Mouse (Mus musculus) midbrain, postnatal 0 days (tissue): Measurements from ENCODE around the gene Pcx. TPM values are rescaled to one million over a fixed set of nuclear protein-coding genes. Genes with fewer than 3 reads are reported as not detected.

Source experiments
- ATAC-seq: fragments of 200-750 bp; cut with Nextera tagmentation; 2 replicates; pipeline ENCODE4 v1.8.0; 2017; ENCODE audit warnings: moderate number of reproducible peaks, mild to moderate bottlenecking, moderate TSS enrichment, moderate library complexity; ENCODE audit not compliant: low FRiP score
- DNase-seq: peaks from one replicate; pipeline ENCODE4 v3.0.0-alpha.2; 2015; ENCODE audit warnings: low spot score
- H3K27ac ChIP-seq: fragments of 300-500 bp; sonication (generic); 2 replicates; pipeline ENCODE4 v1.5.1; 2014; ENCODE audit warnings: low read depth, mild to moderate bottlenecking, low read length, mixed read lengths
- H3K27me3 ChIP-seq: fragments of 300-500 bp; sonication (generic); 2 replicates; pipeline ENCODE4 v1.6.1; 2014; ENCODE audit warnings: low read length, control low read depth, mixed read lengths; ENCODE audit not compliant: insufficient read depth
- H3K36me3 ChIP-seq: fragments of 300-500 bp; sonication (generic); 2 replicates; pipeline ENCODE4 v1.6.1; 2014; ENCODE audit warnings: low read length, control low read depth, mixed read lengths; ENCODE audit not compliant: insufficient read depth
- H3K4me1 ChIP-seq: fragments of 300-500 bp; sonication (generic); 2 replicates; pipeline ENCODE4 v1.6.1; 2014; ENCODE audit warnings: mild to moderate bottlenecking, control low read depth, antibody characterized with exemption, low read length, mixed read lengths; ENCODE audit not compliant: insufficient read depth
- H3K4me2 ChIP-seq: fragments of 300-500 bp; sonication (generic); 2 replicates; pipeline ENCODE4 v1.6.1; 2014; ENCODE audit warnings: low read depth, mild to moderate bottlenecking, low read length, mixed read lengths; ENCODE audit not compliant: poor library complexity, severe bottlenecking
- H3K4me3 ChIP-seq: fragments of 300-500 bp; sonication (generic); 2 replicates; pipeline ENCODE4 v1.5.1; 2014; ENCODE audit warnings: low read depth, mild to moderate bottlenecking, low read length, moderate library complexity
- H3K9ac ChIP-seq: fragments of 300-500 bp; sonication (generic); replicated peaks from 2 replicates; pipeline ENCODE4 v1.6.1; 2014; ENCODE audit warnings: mild to moderate bottlenecking, low read length, moderate library complexity, mixed read lengths; ENCODE audit not compliant: poor library complexity, severe bottlenecking
- H3K9me3 ChIP-seq: fragments of 300-500 bp; sonication (generic); 2 replicates; pipeline ENCODE4 v1.6.1; 2016; ENCODE audit warnings: low read length, control low read depth
- CTCF ChIP-seq: IDR thresholded peaks from 2 replicates; pipeline ENCODE4 v1.5.1; 2016; ENCODE audit warnings: antibody characterized with exemption, mild to moderate bottlenecking
- WGBS: fragments of 180-500 bp; shearing (Covaris S2); extraction: QIAGEN DNeasy Blood & Tissue Kit; methylation state at CpG from one replicate; pipeline ENCODE4 v1.1.7; 2014; 5-methylcytosine and 5-hydroxymethylcytosine counted together
- polyA plus RNA-seq: library from polyadenylated mRNA; unstranded; fragments of >200 nt; fragmentation: Nextera tagmentation; extraction: Ambion mirVana; gene quantifications from 2 replicates; pipeline ENCODE4 v1.2.1, GENCODE M21; 2015
- total RNA-seq: library from RNA; depleted of rRNA; stranded (reverse); fragments of >200 nt; gene quantifications from 2 replicates; pipeline ENCODE4 v1.2.3, GENCODE M21; 2014

The Pcx gene
- total and polyA plus RNA-seq, 2 experiments from 2014 or later, result 32.0 to 57.8 TPM

DNA sequence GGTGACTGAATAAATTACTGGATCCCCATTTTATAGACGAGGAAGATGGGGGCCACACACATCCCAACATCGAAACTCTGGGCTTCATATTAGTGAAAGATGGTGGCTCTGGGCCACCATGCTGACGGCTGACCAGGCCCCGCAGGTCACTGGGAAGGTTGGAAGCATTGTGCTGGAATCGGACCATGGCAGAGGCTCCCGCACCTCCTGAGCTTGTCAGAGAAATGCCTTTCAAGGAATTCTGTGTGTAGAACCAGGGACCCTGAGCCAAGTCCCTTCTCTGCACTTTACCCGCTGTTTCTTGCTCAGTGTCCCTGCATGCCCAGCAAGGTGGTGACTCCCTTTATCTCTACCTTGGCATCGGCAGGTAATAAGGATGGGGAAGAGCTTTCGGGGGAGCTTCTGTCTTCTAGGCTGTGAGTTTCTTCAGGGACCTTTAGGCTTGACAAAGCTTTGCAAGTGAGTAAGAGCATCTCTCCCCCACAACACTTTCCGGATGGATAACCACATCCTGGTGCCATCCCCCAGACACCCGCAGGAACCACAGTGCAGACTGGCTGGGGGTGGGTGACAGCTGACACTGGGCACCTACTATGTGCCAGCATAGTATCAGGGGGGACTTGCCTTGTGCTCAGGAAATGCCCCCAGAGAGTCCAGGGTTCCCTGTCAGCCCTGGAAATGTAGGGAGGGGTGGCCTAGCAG is 34.9 kb upstream of the Pcx start:
- 0 out of 2 replicates have a peak overlapping the region, but pooled peaks have one; percentile 19 for H3K9ac ChIP-seq
- no peak overlapping the region for H3K4me2 ChIP-seq
- DNase-seq (no peak), ATAC-seq (no peak)
- WGBS, result 76% methylated on average over 11 of the region's 11 CpGs
- H3K27ac ChIP-seq, result no peak overlapping the region
- H3K27me3 ChIP-seq, result 0 out of 2 replicates have a peak, but pooled peaks cover 4% of the 10 kb centered on the region
- H3K36me3 ChIP-seq, result no peaks in the 10 kb centered on the region
- no peaks in the 10 kb centered on the region for H3K9me3 ChIP-seq
- TF ChIP-seq CTCF, result no peak
- H3K4me1 ChIP-seq, result no peaks in the 10 kb centered on the region
- H3K4me3 ChIP-seq, result no peak overlapping the region

DNA sequence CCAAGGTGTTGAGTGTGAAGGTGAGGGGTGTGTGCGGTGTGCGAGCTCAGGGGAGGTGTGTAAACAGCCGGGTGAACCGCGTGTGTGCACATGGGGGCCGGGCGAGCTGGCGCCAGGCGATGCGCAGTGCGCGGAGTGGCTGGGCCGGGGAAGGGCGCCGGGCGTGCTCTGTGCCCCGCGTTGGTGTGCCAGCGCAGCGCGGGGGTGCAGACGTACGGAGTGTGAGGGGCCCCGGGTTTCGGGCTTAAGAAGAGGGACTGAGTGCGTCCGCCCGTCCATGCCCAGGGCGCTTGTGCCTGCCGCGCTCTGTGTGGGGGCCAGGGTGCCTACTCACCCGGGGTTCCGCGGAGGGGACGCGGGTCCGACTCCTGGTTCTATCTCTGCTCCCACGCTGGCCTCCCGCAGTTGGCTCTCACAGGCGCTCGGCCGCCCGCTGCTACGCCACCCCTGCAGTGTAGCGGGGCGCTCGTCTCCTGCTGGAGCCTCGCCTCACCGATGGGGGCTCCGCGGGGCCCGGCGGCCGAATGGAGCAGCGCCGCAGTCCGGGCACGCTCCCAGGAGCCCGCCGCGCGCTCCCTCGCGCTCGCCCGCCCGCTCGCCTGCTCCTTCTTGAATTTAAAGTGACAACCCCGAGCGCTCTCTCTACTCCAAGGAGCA is 33.5 kb upstream of the Pcx start:
- WGBS, result under 1% methylated on average over 65 of the region's 70 CpGs
- 0 out of 2 replicates have a peak, but pooled peaks cover 4% of the 10 kb centered on the region for H3K27me3 ChIP-seq
- ATAC-seq (peak; percentile 79), DNase-seq (peak; percentile 54)
- peak overlapping the region; percentile 94 for H3K4me2 ChIP-seq
- no peaks in the 10 kb centered on the region for H3K4me1 ChIP-seq
- H3K36me3 ChIP-seq, result no peaks in the 10 kb centered on the region
- H3K9me3 ChIP-seq, result no peaks in the 10 kb centered on the region
- H3K4me3 ChIP-seq, result peak overlapping the region; percentile 66
- H3K27ac ChIP-seq, result no peak overlapping the region; the same call in 1 of the 2 replicates
- H3K9ac ChIP-seq, result peak overlapping the region; percentile 62
- TF ChIP-seq CTCF, result peak; percentile 22

DNA sequence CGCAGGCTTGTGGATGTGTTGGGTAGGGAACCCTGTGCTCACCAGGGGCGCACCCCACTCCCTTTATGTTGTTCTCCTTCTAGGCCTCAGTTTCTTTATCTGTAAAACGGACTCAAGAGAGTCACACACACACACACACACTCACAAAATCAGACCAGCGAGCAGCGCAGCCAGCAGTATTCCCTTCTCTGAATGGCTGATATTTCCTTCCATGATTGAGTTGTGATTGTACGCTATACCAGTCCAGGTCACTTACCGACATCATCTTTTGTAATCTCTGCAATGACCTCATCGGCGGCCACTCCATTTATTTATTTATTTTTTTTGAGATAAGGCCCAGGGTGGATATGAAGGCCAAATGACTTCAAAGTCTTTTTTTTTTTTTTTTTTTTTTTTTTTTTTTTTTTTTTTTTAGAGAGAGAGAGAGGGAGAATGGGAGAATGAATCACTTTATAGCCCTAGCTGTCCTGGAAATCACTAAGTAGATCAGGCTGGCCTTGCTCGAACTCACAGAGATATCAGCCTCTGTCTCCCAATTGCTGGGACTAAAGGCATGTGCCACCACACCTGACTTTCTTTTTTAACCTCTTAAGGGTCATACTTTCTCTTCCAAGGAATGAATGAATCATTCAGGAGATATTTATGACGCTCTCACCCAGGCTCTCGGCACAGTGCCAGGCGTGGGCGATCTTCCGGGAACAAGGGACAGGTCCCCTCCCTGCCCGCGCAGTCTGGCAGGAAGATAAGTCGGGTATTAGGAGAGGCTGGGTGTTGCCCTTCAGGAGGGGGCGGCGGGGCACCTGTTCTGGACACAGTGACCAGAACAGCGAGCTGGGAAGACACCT is 32.7 kb upstream of the Pcx start, which contains the start of gene Syt12:
Syt12 (minus strand) TSS at position 103 of the 845 bp plus-strand sequence.
- Histone ChIP-seq H3K4me2 (peak within 1 kb of the TSS; percentile 94), H3K9me3 (no peaks in the 10 kb centered on the region), H3K4me3 (peak within 1 kb of the TSS; percentile 66), H3K36me3 (no peaks in the 10 kb centered on the region), H3K27me3 (0 out of 2 replicates have a peak, but pooled peaks cover 4% of the 10 kb centered on the region), H3K9ac (peak within 1 kb of the TSS; percentile 62), H3K27ac (no peak within 1 kb of the TSS; the same call in 1 of the 2 replicates), H3K4me1 (no peaks in the 10 kb centered on the region)
- 34% methylated on average over 21 of the region's 21 CpGs for WGBS
- DNase-seq (peak; percentile 4), ATAC-seq (no peak)
- TF ChIP-seq CTCF, result no peak

DNA sequence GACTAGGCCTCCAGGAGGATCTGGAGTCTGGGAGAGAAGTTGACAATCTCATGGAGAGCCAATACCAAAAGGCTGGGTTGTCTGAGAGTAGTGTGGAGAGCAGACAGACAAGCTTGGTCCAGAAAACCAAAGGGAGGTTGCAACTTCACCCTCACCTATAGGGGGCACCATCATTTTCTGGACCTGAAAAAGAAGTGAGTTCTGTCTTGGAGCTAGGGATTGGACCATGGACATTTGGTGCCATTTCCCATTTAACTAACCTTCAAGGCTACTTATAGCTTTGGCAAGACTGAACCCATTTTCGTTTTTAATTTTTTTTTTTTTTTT is 32.1 kb upstream of the Pcx start:
- TF ChIP-seq CTCF, result peak; percentile 50
- Histone ChIP-seq H3K36me3 (no peaks in the 10 kb centered on the region), H3K27me3 (0 out of 2 replicates have a peak, but pooled peaks cover 4% of the 10 kb centered on the region), H3K4me1 (no peaks in the 10 kb centered on the region), H3K4me2 (no peak overlapping the region), H3K27ac (no peak overlapping the region), H3K9ac (no peak overlapping the region), H3K9me3 (no peaks in the 10 kb centered on the region), H3K4me3 (no peak overlapping the region)
- 50% methylated on average over 1 of the region's 1 CpGs for WGBS
- no peak for DNase-seq
- no peak for ATAC-seq

DNA sequence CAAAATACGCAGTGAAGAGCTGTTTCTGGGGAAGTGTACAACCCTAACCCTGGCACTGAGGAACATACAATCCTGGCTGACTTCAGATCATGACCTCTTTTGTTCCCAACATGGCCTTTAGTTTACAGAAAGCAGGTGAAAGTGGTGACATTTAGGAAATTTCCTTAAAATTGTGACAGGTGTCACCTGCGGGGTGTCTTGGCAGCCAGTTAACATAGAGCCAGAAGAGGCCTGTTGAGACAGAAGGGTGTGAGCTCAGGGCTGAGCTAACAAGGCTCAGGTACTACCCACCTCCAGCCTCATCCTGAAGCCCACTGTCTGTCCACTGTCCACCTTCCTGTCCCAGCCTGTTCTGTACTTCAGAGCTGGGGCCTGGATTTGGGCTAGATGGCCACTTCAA is 30.2 kb upstream of the Pcx start:
- H3K4me3 ChIP-seq, result no peak overlapping the region
- no peaks in the 10 kb centered on the region for H3K9me3 ChIP-seq
- ATAC-seq (no peak), DNase-seq (no peak)
- no peaks in the 10 kb centered on the region for H3K36me3 ChIP-seq
- no peak overlapping the region for H3K4me2 ChIP-seq
- no peak overlapping the region for H3K27ac ChIP-seq
- 0 out of 2 replicates have a peak, but pooled peaks cover 4% of the 10 kb centered on the region for H3K27me3 ChIP-seq
- WGBS, result 85% methylated on average over 2 of the region's 2 CpGs
- no peak overlapping the region for H3K9ac ChIP-seq
- no peak for TF ChIP-seq CTCF
- no peaks in the 10 kb centered on the region for H3K4me1 ChIP-seq
